Mouse (Mus musculus) cerebellum, adult 2 months (tissue): ENCODE results near the gene Ckb.
"Not testable (repeated sequence)": the region's sequence is repeated elsewhere in the genome, so short reads cannot be mapped to it uniquely, and the experiment has no call there.

Source experiments
- CTCF ChIP-seq: fragments of 200-500 bp; IDR thresholded peaks from 2 replicates; pipeline ENCODE4 v1.5.1; 2011; ENCODE audit warnings: low read depth, mild to moderate bottlenecking, control low read depth, low read length, moderate library complexity, borderline replicate concordance; ENCODE audit not compliant: insufficient read depth
- POLR2A ChIP-seq: fragments of 200-500 bp; IDR thresholded peaks from 2 replicates; pipeline ENCODE4 v1.6.1; 2011; ENCODE audit warnings: low read length, control low read depth, borderline replicate concordance; ENCODE audit not compliant: insufficient read depth

DNA sequence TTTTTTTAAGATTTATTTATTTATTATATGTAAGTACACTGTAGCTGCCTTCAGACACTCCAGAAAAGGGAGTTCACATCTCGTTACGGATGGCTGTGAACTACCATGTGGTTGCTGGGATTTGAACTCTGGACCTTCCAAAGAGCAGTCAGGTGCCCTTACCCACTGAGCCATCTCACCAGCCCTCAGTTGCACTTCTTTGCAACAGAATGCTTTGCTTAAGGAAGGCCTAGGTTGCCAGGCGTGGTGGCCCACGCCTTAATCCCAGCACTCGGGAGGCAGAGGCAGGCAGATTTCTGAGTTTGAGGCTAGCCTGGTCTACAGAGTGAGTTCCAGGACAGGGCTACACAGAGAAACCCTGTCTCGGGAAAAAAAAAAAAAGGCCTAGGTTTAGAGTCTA, 41.7 kb upstream of the Ckb start:
- not testable (repeated sequence) for TF ChIP-seq CTCF, POLR2A
